Mouse (Mus musculus): ENCODE data around the gene Rrp1b. TPM values are rescaled to one million over a fixed set of nuclear protein-coding genes. Genes with fewer than 3 reads are reported as not detected.
A peak's percentile ranks its signal among the peaks of the same experiment; 100 is the strongest.
"Not testable (repeated sequence)": the region's sequence is repeated elsewhere in the genome, so short reads cannot be mapped to it uniquely, and the experiment has no call there.

Rrp1b gene
- total RNA-seq, 4 experiments from 2014 or later, result 18.4 to 23.4 (median 19.3) TPM

DNA sequence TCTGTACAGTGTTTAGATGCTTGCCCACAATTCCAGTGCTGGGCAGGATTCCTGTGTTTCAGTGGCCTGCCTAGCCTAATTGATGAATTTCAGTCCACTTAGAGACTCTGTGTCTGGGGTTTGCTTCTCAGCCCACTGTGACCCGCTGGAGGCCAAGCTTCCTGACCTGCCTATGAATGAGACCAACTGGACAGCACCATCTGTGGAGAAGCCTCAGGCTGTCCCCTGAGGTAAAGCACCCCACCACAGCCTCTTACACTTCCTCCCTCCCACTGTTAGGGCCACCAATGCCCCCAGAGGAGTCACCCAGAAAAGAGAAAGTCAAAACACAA is 55.1 kb downstream of the Rrp1b start:
- no peak for DNase-seq (ENCODE audit: low spot score in 2 of 2)

DNA sequence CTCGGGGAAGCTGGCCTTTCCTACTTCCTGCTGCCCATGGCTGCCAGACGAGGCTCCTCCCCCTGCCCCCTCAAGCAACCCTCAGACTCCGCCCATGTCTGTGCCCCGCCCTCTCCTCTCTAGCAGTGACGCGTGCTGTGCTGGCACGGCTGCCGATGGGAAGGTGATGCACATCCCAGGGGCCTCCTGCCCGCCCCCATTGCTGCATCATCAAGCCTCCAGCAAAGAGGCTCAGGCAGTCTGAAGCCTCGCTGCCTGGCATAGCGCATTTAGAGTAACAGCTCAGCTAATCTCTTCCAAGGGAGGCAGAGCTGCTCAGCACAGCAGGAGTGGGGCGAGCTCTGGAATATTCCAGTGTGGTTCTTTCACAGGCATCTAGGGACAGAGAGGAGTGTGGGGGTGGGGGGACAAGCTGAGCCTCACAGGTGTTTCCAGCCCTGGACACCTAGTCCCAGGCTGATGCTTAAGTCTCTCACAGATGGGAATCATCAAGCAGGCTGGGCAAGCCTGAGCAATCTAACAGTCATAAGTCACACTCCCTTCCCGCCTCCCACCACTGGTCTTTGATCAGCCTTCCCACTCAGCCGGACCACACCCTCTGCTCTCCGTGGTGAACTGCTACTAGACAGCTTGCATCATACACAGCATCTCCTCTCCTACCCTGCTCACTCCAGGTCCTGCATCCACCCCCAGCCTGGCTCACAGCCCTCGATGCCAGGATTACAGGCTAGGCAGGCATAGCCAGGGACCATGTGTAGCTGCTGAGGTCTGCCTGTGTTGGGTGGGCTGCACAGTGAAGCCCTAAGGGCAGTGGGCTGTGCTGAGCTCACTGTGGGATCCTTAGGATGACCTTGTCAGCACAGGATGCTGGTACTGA is 55.7 kb downstream of the Rrp1b start:
- DNase-seq (ENCODE audit: low spot score in 2 of 2), result peak; percentile 66 to 67

DNA sequence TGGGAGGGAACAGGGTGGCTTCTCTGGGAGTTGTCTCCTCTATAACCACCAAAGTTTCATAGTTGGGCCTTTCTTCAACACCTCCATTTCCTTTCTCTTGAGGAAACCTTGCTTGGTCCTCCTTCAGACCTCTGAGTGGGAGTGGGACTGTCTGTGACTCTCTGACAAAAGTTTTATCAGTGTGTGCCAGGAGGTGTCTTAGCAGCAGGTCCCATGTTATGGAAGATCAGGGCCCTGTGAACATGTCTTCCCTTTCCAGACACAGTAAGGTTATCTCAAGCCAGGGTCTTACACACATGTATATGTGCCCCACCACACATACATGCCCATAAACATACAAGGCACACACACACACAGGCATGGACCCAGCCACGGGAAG is 56.3 kb downstream of the Rrp1b start:
- no peak for DNase-seq (ENCODE audit: low spot score in 2 of 2)

DNA sequence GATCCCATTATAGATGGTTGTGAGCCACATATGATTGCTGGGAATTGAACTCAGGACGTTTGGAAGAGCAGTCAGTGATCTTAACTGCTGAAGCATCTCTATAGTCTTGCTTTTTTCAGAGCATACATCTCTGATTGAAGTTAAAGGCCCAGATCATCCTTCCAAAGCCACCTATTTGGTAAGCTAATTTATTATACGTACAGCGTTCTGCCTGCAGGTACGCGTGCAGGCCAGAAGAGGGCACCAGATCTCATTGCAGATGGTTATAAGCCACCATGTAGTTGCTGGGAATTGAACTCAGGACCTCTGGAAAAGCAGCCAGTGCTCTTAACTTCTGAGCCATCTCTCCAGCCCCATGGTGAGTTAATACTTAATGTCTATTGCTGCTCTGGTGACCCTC is 57.0 kb downstream of the Rrp1b start:
- DNase-seq (ENCODE audit: low spot score in 2 of 2), result no peak

DNA sequence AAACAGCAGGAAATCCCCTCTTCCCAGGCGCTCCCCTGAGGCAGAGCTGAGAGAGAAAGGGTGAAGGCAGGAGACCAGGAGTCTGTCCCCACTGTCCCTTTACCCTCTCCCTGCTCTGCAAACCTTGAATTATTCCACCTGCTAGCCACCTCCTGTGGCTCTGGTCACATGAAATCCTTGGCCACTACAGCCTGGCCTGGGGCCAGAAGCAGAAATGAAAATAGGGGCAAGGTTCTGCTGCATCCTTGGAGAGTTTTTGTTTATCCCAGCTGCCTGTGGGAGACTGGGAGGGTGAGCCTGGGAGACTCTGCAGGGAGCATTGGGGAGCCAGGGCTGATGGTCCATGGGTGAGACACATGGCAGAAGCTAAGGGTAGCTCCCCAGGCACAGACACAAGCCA is 61.8 kb downstream of the Rrp1b start:
- DNase-seq (ENCODE audit: low spot score in 2 of 2), result no peak

DNA sequence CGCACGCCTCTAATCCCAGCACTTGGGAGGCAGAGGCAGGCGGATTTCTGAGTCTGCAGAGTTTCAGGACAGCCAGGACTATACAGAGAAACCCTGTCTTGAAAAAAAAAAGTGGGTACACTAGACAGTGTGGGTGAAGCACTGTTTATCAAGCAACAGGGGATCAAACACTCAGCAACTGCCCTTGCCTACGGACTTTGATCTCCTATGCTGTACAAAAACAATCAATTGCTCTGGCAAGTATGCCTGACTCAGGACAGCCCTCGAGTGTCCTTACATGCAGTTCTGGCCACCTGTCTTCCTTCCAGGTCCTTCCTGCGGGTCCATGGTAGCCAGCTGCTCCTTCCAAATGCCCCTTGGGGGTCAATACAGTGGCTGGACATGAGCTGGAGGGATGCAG is 63.0 kb downstream of the Rrp1b start:
- not testable (repeated sequence) for DNase-seq (ENCODE audit: low spot score in 2 of 2)

DNA sequence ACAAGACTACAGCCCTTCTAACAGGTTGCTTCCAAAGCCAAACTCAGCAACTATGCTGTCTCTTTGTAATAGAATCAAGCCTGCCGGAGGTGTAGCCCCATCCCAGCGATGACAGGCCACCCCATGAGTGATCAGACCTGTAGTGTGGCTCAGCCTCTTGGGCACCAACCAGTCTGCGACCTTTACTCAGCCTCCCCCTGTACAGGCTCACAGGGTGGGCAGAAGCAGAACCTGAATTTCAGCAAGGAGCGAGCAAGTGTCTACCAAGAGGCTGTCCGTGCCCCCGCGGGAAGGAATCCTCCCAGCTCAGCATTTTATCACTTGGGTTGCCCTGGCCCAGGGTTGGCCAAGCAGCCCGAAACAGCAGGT is 63.7 kb downstream of the Rrp1b start:
- no peak for DNase-seq (ENCODE audit: low spot score in 2 of 2)

DNA sequence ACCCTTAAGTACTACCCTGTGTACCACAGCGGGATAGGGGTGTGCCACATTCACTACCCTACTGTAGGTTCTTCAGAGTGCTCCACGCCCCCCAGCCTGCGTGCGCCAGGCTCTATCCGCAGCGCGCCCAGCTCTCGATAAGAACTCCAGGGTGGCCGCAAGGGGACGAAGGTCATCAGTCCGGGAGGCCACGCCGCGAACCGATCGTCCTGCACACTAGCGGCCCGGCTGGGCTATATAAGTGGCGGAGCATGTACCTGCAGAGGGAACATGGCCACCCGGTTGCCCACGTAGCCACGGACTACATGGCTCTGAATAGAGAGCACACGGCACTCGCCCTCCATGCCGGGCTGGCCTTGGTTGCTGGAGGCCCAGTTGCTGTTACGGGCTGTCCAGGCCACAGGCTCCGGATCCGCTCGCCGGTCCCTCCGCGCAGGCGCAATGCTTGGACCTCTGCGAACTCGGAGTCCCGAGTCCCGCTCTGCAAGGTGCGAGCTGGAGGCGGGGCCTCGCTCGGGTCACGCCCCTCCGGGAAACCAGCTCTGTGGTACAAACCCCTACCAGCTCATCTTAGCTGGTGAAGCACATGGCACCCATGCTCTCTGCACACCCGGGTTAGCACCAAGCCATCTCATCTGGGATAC is 64.2 kb downstream of the Rrp1b start:
- no peak for DNase-seq (ENCODE audit: low spot score in 2 of 2)

DNA sequence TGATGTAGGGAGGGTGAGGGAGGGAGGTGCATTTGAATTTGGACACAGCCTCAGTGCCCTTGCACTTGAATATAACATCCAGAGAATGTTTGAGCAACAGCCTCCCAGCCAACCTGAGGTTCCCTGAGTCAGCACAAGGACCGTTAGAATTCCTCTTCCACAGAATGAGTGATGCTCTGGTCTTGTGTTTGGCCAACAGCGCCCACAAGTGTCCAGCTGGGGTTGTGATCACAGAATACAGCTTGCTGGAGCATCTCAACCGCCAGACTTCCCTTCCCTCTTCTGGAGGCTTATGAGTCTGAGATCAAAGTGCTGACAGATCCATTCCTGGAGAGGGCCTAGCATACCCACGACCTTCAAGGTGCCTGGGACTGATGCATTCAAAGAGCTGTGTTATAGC is 67.2 kb downstream of the Rrp1b start:
- DNase-seq (ENCODE audit: low spot score in 2 of 2), result no peak

DNA sequence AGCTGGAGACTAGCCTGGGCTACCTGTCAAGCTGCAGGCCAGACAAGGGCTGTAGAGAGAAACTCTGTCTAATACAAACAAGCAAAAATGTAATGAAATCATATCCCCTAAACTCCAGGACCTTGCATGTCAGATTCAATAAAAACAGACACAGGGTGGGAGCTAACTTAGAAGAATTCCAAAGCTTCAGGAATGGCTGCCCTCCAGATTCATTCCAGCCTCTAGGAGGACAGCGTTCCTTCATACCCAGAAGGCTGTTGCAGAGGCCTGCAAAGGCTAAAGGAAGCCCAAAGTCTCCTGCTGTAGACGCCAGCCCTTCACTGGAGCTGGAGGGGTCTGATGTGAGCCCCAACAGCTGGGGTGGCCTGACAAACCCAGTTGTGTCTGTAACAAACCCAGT is 70.5 kb downstream of the Rrp1b start:
- no peak for DNase-seq (ENCODE audit: low spot score in 2 of 2)

DNA sequence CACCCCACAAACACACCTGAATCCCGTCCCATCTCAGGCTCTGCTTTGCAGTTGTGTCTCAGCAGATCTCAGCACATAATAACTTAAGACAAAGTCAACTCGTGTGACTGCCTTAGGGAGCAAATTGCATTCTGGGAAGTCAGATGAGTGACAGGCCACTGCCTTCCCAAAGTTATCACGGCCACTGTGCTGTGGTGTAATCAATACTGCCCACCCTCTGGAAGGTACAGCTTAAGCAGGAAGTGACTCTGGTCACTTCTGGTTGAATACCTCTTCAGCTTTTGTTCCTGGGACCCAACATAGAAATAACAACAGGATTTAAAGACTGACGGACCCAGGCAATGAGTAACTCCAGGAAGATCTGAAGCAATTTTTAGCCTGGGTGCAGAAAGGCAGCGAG is 72.0 kb downstream of the Rrp1b start:
- DNase-seq (ENCODE audit: low spot score in 2 of 2), result no peak

DNA sequence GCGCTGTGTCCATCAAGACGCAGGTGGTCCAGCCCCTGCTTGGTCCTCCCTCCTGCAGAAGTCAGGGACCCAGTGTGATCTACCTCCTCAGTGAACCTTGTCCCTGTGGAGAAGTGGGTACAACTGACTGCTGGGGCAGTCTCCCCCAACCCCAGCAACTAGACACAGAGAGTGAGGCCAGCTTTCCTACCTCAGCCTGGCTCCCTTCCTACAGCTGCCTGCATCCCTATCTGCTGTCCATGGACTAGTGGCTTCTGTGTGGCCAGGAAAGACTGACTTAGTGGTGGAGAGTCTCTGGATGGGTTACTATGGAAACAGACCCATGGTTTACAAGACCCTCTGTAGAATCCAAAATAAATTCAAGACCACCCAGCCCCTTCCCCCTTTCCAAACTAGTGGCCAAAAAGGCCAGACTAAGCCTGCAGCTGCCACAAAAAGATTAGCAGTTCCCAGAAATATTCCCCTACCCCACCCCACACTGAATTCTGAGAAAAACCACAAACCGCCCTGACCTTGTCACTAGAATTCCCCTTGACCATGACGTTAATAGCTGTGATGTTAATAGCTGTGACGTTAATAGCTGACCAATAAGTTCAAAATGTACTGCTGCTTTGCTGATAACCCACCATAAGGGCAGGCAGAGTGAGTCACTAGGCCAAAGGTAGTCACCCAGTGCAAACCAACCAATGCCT is 72.6 kb downstream of the Rrp1b start:
- DNase-seq (ENCODE audit: low spot score in 2 of 2), result not testable (repeated sequence)

DNA sequence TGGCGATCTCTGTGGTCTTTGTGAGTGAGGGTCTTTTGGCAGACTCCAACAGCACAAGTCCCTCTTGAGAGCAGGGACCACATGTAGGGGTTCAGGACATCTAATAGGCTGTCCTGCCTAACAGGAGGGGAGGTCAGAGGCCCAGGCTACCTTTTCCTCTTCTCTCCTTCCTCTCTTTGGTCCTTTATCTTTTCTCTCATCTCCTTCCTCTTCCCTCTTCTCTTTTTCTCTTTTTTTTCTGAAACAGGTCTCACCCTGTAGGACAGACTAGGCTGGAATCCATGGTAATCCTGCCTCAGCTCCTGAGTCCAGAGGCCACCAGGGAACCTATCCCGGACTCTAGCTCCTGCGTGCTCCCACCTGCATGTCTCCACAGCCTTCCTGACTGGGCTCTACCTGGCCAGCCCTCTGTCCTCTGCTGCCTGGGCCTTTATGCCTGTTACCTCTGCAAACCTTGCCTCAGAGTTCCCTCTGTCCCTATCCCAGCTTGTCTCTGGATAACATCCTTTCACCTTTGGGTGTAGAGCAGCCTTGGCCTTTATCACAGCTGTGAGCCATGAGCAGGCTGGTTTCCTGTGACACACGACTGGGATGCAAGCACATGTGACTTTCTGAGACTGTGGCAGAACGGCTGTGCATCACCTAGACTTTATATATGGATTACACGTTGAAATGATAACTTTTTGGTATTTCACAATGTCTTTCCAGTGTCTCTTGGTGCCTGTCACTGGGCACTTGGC is 73.5 kb downstream of the Rrp1b start:
- no peak for DNase-seq (ENCODE audit: low spot score in 2 of 2)

DNA sequence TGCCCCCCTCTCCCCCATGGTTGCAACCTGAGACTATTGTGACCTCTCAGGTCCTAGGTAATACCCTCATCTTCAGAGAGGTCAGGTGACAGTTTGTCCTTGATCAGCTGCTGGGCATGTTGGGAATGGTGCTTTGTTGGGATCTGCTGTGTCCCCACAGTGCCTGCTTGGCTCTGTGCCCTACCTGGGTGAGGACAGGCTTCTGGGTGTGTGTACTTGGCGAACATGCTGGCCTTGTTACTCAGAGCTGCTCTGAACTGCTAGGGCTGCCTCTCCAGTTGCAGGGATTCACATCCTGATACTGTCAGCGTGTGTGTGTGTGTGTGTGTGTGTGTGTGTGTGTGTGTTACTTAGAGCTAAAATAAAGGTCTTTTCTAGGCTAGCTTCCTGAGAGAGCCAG is 74.5 kb downstream of the Rrp1b start:
- no peak for DNase-seq (ENCODE audit: low spot score in 2 of 2)

DNA sequence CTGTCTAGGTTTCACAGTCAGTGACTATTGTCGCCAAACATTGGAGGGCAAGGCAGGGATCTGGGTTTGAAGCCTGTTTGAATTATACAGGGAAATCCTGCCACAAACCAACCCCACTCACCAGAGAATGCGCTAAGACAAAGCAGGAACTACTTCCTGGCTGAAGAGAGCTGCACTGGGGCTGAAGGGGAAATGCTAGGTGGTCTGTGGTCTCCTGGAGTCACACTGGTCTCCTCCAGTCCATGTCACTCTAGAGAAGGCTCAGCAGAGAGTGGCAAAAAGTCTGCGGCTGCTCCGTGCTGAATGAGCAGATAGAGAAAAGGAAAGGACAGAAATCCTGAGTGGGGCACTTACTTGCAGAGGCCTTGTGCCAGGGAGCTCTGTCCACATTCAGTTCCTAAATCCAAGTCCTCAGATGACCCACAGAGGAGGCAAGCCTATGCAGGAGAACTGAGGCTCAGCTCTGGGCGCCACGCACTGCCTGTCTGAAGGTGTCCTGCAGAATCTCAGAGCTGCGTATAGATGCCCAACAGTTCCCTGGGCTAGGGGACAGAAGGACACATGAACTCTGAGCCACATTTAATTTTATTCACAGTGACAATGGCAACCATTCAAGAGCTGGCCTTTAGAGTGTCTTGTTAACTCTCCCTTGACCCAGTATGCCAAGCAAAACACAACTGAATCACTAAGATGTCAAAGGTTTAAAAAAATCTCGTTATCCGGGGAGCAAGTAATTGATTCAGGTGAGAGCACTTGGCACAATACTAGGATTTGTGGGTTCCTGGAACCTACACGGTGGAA is 75.3 kb downstream of the Rrp1b start:
- no peak for DNase-seq (ENCODE audit: low spot score in 2 of 2)

Other genes with a start within 250 kb of the Rrp1b start
- gene Sik1, start 180.3 kb upstream of the Rrp1b start, total RNA-seq (2022), result 10 to 100 TPM; 13.2 to 22.2 (median 15.4) TPM
- 1 to 10 TPM in 2 of 4 experiments, under 1 TPM in 2; 0.35 to 1.6 (median 1.2) TPM for gene Hsf2bp, start 249 bp downstream of the Rrp1b start, total RNA-seq (2022)
- gene Notch3, start 130.8 kb downstream of the Rrp1b start, total RNA-seq (2022), result 10 to 100 TPM in 2 of 4 experiments, 1 to 10 TPM in 2; 7.0 to 13.4 (median 9.5) TPM
- gene Ephx3, start 153.4 kb downstream of the Rrp1b start, total RNA-seq (2022), result under 1 TPM in 3 of 4 experiments, not detected in 1; 0.17 to 0.48 (median 0.36) TPM
- gene Brd4, start 248.6 kb downstream of the Rrp1b start, total RNA-seq (2022), result 100 to 1,000 TPM in 3 of 4 experiments, 10 to 100 TPM in 1; 94.2 to 132 (median 105) TPM